Mouse (Mus musculus) urinary bladder, postnatal 4 days (tissue): Measurements from ENCODE around the gene Prap1.

Experiments used
- DNase-seq, 2 experiments: peaks; one replicate each; pipeline ENCODE4 v3.0.0; 2021 to 2022; ENCODE audit warnings: low spot score in 2 of 2

Gene Prap1

DNA sequence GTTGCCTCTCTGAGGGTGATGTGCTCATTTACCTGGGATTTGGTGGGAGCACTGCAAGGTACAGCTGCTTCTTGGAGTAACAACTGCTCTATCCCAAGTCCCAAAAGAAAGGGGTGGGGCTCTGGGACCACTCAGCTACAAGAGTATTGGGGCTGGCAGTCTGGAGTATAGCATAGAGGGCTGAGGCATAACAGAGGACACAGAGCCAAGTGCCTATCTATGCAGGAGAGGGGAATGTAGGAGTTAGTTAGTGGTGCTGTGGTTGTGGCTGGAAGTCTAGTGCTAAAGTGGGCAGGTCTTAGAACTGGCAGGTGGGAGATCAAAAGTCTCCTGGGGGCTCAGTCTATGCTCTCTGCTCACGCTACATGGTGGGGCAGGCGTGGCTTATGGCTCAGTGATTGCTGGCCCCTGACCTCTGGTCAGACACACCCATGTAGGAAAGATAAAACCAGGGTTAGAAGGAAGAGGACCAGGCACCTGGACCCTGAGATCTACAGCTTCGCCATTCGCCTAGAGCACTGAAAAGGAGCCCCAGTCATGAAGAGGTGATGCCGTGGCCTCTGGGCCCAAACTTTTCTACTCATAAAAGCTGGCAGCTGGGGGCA, at the start of gene Prap1:
Gene Prap1 (plus strand): TSS at position 472 of the 605 bp plus-strand sequence.
- no peak for DNase-seq

DNA sequence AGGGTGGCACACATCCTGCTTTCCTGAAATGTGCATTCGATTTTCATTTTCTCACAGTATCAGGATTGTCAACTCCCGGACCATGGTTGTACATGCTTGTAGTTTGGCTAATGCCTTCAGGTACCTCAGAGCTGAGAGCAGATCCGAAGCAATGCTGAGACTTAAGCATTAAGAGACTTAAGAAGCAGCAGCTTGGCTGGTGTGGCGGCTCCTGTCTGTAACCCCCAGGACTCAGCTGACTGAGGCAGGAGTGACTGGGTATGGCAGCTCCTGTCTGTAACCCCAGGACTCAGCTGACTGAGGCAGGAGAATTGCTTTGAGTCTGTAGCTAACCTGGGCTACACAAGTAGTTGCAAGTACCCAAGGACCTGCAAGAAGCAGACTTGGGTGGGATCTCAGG, 47.6 kb upstream of the Prap1 start:
- DNase-seq = no peak

DNA sequence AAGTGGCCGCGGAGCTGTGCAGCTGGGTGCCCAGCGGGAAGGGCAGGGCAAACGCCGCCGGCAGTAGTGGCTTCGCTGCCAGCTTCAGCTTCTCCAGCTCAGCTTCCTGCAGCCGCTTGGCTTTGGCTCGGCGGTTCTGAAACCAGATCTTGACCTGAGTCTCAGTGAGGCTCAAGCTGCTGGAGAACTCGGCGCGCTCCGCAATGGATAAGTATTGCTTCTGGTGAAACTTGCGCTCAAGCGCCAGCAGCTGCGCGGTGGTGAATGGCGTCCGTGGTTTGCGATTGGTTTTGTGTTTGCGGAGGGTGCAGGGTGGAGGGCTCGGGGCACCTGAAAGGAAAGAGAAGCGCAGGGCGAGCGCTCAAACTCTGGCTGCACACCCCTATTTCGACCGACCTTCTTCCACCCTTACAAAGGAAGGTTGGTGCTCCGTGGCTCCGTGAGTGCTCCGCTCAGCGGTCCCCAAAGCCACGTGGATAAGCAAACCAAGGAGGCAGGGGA, 45.3 kb upstream of the Prap1 start:
- no peak for DNase-seq

DNA sequence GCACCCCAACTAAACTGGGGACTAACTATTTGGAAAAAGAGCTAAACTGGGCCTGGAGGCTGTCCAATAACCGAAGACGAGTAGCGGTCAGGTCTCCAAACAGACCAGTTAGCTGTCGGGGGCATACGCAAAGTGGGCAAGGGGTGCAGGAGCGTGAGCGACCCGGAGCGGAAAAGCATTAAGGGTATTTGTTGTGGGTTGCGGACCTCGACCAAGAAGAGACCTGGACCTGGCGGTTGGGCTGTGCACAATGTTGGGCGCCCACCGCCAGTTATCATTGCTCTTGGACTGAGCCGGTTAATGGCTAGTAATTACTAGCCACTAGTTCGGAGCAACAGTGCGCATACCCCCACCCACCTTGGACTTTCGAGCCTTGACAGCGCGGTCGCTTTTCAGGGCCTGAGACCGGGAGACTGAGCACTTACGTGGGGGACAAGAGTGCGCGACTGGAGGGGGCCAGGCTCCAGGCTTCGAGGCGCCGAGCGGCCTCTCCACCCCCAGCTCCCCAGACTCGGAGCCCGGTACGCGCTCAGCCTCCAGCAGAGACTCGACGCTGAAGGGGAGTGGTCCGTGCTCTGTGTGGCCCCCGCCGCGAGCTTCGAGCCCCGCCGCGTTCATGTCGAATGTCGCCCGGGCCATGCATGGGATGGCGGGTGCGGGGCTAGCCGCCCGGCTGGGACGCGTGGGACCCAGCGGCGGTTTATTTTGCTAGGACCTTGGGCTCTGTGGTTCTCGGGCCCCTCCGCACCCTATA, 44.7 kb upstream of the Prap1 start, which contains the start of gene Msx3:
Gene Msx3 (minus strand): TSS at position 729 of the 754 bp plus-strand sequence.
- DNase-seq = no peak

DNA sequence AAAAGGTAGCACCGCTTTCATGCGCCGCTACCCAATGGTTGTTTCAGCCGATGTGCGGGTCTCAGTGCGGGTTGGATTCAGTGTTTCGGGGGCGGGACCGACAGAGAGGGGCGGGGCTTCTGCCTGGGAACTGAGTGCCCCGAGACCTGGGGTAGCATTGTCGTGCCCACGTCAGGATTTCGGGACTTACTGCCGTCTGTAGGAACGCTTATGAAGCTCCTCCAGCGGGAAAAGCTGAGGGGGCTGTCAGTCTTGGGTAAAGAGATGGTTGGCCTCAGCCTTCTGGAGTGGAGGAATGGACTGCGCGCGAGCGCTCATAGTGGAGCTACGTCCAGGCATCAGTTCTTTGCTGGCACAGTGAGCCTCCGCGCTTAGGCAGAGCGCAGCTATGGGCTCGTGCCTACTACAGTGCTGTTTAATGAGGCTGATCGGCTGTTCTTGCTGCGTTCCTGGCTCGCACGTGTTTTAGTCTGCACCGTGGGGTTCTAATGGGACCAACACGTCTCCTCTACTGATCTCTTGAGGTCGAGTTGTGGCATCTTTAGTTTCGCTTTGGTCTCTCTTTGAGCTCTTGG, 44.0 kb upstream of the Prap1 start:
- peak in 1 of 2 experiments; percentile 19 for DNase-seq

DNA sequence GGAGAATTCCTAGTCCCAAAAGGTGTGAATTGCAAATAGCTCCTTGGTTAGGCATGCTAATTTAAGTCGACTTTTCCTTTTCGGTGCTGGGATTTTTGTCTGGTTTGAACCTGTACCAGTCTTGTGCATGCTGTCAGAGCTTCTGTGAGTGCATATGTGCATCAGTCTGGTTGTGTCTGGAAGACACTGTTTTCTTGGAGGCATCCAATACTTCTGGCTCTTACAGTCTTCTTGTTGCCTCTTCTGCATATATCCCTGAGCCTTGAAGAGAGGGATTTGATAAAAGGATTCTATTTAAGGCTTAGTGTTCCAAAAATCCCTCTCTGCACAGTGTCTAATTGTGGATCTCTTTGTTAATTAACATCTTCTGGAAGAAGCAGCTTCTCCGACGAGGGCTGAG, 39.1 kb upstream of the Prap1 start:
- no peak for DNase-seq

DNA sequence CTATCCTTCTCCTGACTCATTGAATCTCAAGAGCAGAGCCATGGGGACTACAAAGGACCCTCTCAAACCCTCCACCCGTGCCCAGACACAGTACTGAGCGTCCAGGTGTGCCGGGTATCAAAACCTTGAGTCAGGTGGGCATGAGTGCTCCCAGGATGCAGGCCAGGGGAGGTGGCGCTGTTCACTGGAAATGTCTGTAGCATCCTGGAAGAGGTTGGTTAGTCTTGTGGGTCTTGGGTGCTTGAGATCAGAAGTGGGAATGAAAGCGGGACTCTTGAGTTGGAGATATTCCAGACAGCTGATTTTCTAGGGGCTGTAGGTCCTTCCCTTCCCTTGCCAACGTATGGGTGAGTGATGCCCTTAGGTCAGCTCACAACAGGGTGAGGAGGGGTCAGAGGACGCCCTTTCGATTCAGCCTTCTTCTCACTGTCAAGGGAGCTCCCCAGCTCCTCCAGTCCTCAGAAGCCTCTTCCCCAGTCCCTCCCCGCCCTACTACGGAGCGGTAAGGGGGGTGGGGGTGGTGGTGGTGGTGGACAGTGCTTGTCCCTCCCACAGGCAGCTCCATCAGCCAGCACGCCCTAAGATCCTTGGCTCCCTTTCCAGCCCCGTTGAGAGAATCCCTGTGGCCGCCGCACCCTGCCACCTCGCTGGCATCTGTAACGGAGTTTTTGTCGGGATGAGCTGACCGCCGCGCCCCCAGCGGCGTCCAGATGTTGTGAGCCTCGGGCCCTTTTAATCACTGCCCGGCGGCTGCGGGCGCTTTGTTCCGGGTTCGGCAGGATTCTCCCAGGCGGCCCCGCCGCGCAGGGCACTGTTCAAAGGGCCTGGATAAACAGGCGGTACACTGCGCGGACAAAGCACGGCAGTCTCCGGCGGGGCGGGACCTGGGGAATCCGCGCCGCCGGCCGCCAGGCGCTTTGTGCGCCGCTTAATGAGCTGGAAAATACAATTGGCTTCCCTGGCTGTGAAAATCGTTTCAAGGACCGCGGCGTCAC, 35.5 kb upstream of the Prap1 start:
- DNase-seq = peak in 1 of 2 experiments; percentile 23

DNA sequence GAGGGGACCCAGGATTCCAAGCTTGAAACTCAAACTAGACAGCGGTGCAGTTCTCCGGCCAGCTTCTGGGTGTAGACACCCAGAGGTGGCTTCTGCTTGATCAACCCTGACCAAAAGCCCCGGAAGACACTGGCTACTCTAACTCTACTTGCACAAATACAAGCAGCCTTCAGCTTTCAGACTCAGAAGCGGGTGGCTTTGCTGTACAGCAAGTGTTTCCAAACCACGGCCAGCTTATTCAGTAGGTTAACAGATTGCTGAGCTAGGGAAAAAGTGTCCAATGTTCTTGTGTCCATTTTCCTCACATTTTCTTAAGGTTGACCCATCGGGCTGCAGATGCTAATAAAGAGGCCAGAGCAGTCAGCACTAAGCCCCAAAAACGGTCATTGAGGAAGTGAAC, 34.7 kb upstream of the Prap1 start:
- DNase-seq = no peak

DNA sequence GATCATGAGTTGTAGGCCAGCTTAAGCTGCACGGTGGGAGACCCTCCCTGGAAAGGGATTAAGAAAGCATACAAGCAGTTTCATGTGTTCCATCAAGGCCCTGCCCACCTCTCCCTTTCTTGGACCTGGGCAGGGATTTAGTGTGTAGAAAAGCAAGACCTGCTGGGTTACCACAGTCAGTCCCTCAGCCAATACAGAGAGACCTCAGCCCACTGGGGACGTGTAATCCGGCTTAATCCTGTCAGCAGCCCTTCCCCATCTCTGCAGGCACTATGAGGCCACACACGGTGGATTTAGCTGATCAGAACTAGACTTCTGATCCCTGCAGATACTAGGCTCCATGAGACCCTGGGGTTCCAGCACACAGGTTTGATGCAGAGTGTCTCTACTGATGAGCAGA, 33.6 kb upstream of the Prap1 start:
- no peak for DNase-seq

DNA sequence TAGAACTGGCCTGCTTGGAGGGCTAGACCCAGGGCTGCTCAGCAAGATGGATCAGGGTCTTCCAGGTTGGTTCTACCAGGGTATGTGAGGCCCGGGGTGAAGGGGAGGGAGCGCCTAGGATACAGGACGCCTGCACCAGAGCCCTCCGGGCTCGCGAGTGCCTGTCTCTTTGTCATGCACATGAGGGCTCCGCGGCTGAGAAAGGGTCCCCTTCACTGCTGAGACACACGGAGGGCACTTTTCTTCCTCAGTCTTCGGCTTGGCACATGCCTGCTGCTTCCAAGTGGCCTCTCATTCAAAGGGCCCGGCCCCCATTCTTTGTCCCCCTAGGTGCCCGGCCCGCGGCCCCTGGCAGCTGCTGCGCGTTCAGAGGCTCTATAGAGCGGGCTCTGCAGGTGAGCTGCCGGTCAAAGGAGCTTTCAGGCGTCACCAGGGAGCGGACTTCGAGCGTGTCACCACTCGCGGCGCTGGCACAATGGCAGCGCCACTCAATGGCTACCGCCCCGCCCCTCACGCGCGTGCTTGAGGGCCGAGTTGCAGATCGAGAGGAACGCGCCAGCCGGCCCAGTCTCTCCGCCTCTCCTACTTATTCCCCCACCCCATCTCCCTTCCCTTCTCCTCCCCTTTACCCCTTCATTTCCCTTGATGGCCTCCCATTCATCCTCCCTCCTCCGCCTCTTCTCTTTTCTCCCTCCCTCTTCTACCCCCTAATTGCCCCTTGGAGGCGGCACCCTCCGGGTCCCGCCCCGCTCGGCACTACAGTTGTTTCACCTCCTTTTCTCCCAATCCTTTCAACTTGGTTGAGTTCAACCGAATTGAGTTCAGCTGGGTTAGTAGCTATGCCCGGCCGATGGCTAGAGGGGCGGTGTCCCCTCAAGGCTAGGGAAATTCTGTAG, 32.0 kb upstream of the Prap1 start:
- peak in 1 of 2 experiments; percentile 25 for DNase-seq

DNA sequence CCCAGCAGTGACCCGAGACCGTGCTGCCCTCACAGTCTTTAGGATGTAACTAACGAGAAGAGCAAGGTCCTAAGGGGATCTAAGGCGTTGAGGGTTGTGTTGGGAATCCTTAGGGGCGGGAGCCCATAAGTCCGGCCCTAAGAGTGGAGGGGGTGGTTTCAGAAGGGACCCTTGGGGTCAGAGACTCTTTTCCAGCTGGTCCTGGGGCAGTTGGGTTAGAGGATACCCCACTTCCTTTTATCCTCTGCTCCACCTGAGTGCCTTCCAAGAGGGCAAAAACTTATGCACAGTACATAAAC, 31.4 kb upstream of the Prap1 start:
- DNase-seq = no peak

DNA sequence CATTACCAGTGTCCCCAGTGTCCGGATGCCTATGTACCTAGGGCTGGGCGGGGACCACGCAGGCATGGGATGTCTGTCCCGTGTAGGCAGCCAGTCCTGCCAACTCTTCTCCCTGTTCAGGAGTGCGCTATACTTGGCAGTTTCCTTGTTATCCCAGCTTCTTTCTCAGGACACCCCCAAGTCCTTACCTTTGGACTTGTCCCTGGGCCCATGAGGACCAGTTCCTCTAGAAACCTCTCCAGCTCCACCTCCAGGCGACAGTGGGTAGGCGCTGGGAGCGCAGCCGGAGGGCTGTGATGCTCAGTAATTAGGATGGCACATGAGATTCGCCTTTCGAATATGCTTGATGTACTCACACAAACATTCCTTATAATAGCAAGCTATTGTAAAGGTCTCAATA, 30.9 kb upstream of the Prap1 start:
- DNase-seq = no peak

DNA sequence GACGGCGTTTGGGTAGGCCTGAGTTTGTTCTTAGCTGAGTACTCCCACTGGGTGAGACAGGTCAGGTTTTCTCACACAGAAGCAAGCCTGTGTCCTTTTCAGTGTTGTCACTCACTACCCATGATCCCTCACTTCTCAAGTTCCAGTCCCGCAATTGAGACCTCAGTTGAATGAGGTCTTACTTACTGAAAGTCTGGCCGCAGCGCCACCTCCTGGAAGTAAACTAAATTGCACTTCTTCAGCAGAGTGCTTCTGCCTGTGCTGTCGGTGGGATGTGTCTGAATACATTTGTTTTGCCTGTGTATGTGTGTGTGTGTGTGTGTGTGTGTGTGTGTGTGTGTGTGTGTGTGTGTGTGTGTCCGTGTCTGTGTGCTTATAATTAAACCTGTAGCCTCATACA, 30.1 kb upstream of the Prap1 start:
- peak; percentile 38 to 78 for DNase-seq

DNA sequence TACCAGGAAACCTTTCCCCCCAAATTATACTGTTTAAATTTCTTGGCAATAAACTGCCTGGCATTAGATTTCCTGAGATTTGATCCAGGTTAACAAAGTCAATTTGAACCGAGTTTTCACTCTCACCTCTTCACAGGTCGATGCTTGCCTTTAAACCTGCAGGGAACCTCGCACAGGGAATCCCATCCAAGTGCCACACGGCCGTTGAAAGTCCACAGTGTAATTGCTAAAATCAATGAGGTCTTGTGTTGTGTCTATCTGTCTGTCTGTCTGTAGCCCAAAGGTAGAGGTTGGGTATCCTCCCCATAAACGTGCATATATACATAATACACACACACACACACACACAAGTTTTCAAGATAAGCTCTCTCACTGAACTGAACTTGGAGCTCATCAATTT, 25.8 kb upstream of the Prap1 start:
- no peak for DNase-seq

DNA sequence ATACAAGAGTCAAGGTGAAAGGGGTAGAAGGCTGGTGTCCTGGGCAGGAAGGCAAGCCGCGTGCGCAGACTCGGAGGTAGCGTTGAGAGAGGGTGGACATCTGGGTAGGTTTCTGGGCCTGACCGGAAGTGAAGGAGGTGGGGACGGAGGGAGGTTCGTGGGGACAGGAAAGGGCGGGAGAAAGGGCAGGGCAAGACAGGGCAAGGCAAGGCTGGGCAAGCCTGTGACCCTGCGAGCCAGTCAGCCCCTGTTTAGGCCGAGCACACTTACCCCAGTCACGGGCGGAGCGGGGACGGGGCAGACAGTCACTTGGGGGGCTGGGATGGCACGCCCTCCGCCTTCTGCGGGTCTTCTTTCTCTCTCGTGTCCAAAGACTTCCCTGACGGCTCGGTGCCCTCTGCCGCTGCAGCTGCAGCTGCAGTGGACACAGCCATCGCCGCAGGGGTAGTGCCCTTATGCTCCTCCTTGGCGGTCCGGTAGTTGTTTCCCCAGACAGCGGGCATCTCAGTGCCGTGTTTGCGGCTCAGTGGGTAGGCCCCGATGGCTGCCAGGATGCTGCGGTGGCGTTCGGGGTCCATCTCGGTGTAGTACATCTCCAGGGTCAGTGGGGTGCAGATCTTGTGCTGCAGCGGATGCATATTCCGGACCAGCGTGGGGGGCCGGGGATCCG, 23.0 kb upstream of the Prap1 start:
- DNase-seq = no peak

DNA sequence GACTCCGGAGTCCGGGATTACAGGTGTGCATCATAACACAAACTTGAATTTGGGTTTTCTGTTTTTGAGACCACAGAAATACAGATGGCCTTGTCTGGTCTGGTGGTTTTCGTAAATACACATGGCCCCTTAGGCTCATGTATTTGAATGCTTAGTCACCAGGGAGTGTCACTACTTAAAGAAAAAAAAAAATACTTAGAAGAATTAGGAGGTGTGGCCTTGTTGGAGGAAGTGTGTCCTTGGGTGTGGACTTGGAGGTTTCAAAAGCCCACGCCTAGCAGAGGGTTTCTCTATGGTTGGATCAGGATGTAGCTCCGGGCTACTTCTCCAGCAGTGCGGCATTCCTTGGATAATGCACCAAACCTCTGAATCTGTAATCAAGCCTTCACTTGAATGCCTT, 15.5 kb upstream of the Prap1 start:
- no peak for DNase-seq

DNA sequence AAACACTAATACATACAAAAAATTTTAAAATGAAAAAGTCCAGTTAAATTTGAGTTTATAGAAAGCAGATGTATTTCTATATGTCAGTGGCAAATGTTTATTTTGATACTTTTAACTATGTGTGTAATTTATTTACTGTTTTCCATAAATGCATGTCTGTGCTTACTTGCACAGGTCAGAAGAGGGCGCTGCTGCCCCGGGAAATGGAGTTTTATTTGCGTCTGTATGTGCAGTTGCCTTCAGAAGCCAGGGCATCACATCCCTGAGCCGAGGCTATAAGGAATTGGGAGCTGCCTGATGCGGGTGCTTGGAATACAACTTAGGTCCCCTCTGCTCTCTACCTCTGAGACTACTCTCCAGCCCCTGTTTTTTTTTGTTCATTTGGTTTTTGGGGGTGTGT, 14.5 kb upstream of the Prap1 start:
- no peak for DNase-seq

DNA sequence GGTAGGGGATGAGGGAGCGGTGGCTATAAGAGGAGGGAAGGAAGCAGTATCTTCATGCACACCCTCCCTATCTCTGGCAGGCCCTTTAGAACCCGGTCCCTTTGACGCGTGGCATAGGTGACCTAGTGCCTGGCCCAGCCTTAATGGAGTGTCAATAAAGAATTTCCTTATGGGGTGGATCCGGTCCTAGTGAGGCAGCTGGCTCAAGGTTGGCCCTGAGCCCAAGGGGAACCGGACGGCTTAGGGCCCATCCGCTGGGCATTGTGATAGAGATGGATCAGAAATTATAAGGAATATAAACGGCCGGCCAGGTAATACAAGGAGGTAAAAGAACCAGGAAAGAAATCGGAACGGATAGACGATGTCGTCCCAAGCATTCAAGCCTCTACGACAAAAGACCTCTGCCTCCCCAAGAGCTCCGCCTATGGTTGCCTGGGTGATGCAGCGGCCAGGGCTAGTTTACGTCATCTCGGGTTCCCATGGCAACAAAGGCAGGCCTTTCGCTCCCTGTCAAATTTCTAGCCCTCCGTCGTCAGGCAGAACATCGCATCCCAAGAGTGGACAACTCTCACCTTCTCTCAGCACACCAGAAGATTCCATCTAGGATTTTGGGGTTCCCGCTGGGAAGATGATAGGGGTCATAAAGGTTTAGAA, 12.6 kb upstream of the Prap1 start:
- DNase-seq = peak in 1 of 2 experiments; percentile 77

DNA sequence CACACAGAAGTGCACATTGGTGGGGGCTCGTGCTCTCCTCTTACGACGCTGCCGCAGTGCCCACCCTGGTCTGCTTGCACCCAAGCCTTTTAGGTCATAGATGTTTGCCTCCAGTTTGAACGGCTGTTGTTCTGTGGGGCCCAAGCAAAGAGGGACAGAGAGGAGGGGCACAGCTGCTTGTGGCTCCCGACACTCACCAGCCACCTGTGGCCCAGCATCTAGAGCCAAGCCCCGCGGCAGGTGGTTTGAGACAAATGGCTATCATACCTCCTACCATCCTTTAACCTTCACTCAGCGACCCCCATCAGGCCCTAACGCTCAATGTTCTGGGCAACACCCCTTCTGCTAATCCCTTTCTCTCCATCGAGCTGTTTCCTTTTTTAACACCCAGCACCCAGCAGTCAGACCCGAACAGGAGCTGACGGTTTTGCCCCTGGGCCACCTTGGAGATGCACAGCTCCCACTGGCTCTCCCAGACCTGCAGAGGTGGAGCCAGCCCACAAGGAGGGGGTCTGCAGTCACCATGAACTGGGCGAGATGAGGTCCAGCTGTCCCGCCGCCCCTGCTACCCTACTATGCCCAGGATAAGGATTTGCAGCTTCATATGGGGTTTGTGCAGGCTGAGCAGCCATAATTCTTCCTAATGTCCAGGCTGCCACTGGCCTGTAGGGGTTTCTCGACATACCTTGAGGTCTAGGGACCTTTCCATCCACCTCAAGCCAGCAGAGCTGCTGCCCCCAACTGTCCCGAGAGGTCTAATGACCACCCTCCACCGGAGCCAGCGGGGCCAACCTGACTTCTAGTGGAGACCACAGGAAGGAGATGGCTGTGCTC, 11.6 kb upstream of the Prap1 start:
- DNase-seq = no peak
